Mouse (Mus musculus): ENCODE results near the gene Rsrp1.

GRCm38 (mm10) chr4:134923258-134924018, at the start of gene Rsrp1:
- TF ChIP-seq POLR2AphosphoS2 (IDR thresholded peaks at IDR 0.05; ENCODE audit: insufficient read length, low read depth) (peak; percentile 100), TCF12 (IDR thresholded peaks at IDR 0.05; ENCODE audit: insufficient read depth, poor library complexity, severe bottlenecking) (no peak)
